Mouse (Mus musculus): ENCODE measurements around the gene Plb1.

The Plb1 gene

GRCm38 (mm10) chr5:32245385-32245784 is 12.9 kb downstream of the Plb1 start:
- no peak for DNase-seq (ENCODE audit: low spot score)

- no peak for DNase-seq (ENCODE audit: low spot score)
Observed at GRCm38 (mm10) chr5:32260751-32261150, 28.2 kb downstream of the Plb1 start.

GRCm38 (mm10) chr5:32261251-32261650 is 28.7 kb downstream of the Plb1 start:
- DNase-seq (ENCODE audit: low spot score), result no peak

- no peak for DNase-seq (ENCODE audit: low spot score)
Observed at GRCm38 (mm10) chr5:32262534-32262933, 30.0 kb downstream of the Plb1 start.

- DNase-seq (ENCODE audit: low spot score), result no peak
Observed at GRCm38 (mm10) chr5:32272502-32272901, 40.0 kb downstream of the Plb1 start.

- DNase-seq (ENCODE audit: low spot score), result no peak
Observed at GRCm38 (mm10) chr5:32278000-32278694, 45.6 kb downstream of the Plb1 start.

- no peak for DNase-seq (ENCODE audit: low spot score)
Observed at GRCm38 (mm10) chr5:32280066-32280465, 47.6 kb downstream of the Plb1 start.

GRCm38 (mm10) chr5:32282345-32282744 is 49.8 kb downstream of the Plb1 start:
- DNase-seq (ENCODE audit: low spot score), result no peak

GRCm38 (mm10) chr5:32283457-32283856 is 50.9 kb downstream of the Plb1 start:
- DNase-seq (ENCODE audit: low spot score), result no peak

GRCm38 (mm10) chr5:32286315-32286714 is 53.8 kb downstream of the Plb1 start:
- no peak for DNase-seq (ENCODE audit: low spot score)

- DNase-seq (ENCODE audit: low spot score), result no peak
Observed at GRCm38 (mm10) chr5:32288021-32288420, 55.5 kb downstream of the Plb1 start.

- no peak for DNase-seq (ENCODE audit: low spot score)
Observed at GRCm38 (mm10) chr5:32291316-32291715, 58.8 kb downstream of the Plb1 start.

GRCm38 (mm10) chr5:32302991-32303921 is 70.7 kb downstream of the Plb1 start:
- peak; percentile 69 for DNase-seq (ENCODE audit: low spot score)

- no peak for DNase-seq (ENCODE audit: low spot score)
Observed at GRCm38 (mm10) chr5:32307106-32307505, 74.6 kb downstream of the Plb1 start.

GRCm38 (mm10) chr5:32308647-32309046 is 76.1 kb downstream of the Plb1 start:
- no peak for DNase-seq (ENCODE audit: low spot score)

GRCm38 (mm10) chr5:32309714-32310113 is 77.2 kb downstream of the Plb1 start:
- DNase-seq (ENCODE audit: low spot score), result no peak

- no peak for DNase-seq (ENCODE audit: low spot score)
Observed at GRCm38 (mm10) chr5:32310802-32311201, 78.3 kb downstream of the Plb1 start.

GRCm38 (mm10) chr5:32311589-32312166 is 79.2 kb downstream of the Plb1 start:
- DNase-seq (ENCODE audit: low spot score), result no peak

- no peak for DNase-seq (ENCODE audit: low spot score)
Observed at GRCm38 (mm10) chr5:32313671-32314070, 81.2 kb downstream of the Plb1 start.

GRCm38 (mm10) chr5:32314731-32315130 is 82.2 kb downstream of the Plb1 start:
- no peak for DNase-seq (ENCODE audit: low spot score)

- DNase-seq (ENCODE audit: low spot score), result peak; percentile 68
Observed at GRCm38 (mm10) chr5:32322146-32322811, 89.8 kb downstream of the Plb1 start.

- no peak for DNase-seq (ENCODE audit: low spot score)
Observed at GRCm38 (mm10) chr5:32328139-32328538, 95.6 kb downstream of the Plb1 start.

All from testis, postnatal 10 days (tissue).